Mouse (Mus musculus) embryonic facial prominence, embryonic 12.5 days (tissue): Measurements from ENCODE around the gene Ncapg. TPM values are rescaled to one million over a fixed set of nuclear protein-coding genes. Genes with fewer than 3 reads are reported as not detected.
"Not testable (repeated sequence)": the region's sequence is repeated elsewhere in the genome, so short reads cannot be mapped to it uniquely, and the experiment has no call there.

Experiments used
- ATAC-seq: fragments of 200-750 bp; cut with Nextera tagmentation; 2 replicates; pipeline ENCODE4 v1.8.0; 2017; ENCODE audit not compliant: insufficient number of reproducible peaks, insufficient read depth, low FRiP score, low TSS enrichment
- H3K27ac ChIP-seq: fragments of 300-500 bp; sonication (generic); 2 replicates; pipeline ENCODE4 v1.5.1; 2016; ENCODE audit warnings: mild to moderate bottlenecking
- H3K27me3 ChIP-seq: fragments of 300-500 bp; sonication (generic); 2 replicates; pipeline ENCODE4 v1.6.1; 2016; ENCODE audit warnings: mild to moderate bottlenecking, moderate library complexity
- H3K36me3 ChIP-seq: fragments of 300-500 bp; sonication (generic); 2 replicates; pipeline ENCODE4 v1.6.1; 2016; ENCODE audit warnings: mild to moderate bottlenecking
- H3K4me1 ChIP-seq: fragments of 300-500 bp; sonication (generic); 2 replicates; pipeline ENCODE4 v1.6.1; 2016
- H3K4me2 ChIP-seq: fragments of 300-500 bp; sonication (generic); replicated peaks from 2 replicates; pipeline ENCODE4 v1.6.1; 2016; ENCODE audit warnings: mild to moderate bottlenecking, moderate library complexity
- H3K4me3 ChIP-seq: fragments of 300-500 bp; sonication (generic); 2 replicates; pipeline ENCODE4 v1.5.1; 2016; ENCODE audit warnings: mild to moderate bottlenecking
- H3K9ac ChIP-seq: fragments of 300-500 bp; sonication (generic); 2 replicates; pipeline ENCODE4 v1.6.1; 2016; ENCODE audit warnings: mild to moderate bottlenecking, moderate library complexity
- H3K9me3 ChIP-seq: fragments of 300-500 bp; sonication (generic); 2 replicates; pipeline ENCODE4 v1.6.1; 2016; ENCODE audit warnings: mild to moderate bottlenecking, moderate library complexity
- WGBS: fragments of 180-500 bp; shearing (Covaris S2); methylation state at CpG from one replicate; pipeline ENCODE4 v1.1.7; 2016; 5-methylcytosine and 5-hydroxymethylcytosine counted together
- polyA plus RNA-seq: library from polyadenylated mRNA; unstranded; fragments of >200 nt; fragmentation: Nextera tagmentation; extraction: Ambion mirVana; gene quantifications from 2 replicates; pipeline ENCODE4 v1.2.1, GENCODE M21; 2016

Ncapg gene
- polyA plus RNA-seq = 56.8 and 58.3 TPM in 2 replicates

- Histone ChIP-seq H3K27ac (peak within 1 kb of the TSS; percentile 89), H3K4me3 (peak within 1 kb of the TSS; percentile 82), H3K36me3 (no peaks in the 10 kb centered on the region), H3K9me3 (no peaks in the 10 kb centered on the region), H3K4me2 (peak within 1 kb of the TSS; percentile 77), H3K4me1 (peaks cover 6% of the 10 kb centered on the region), H3K9ac (peak within 1 kb of the TSS; percentile 79), H3K27me3 (no peaks in the 10 kb centered on the region)
- WGBS = under 1% methylated on average over 66 of the region's 66 CpGs
- ATAC-seq = peak; percentile 100
Observed at GRCm38 (mm10) chr5:45669598-45670279, at the start of gene Ncapg. Gene Ncapg, plus strand, starts transcription at chr5:45669919.

GRCm38 (mm10) chr5:45621511-45621910 is 48.2 kb upstream of the Ncapg start:
- 35% methylated on average over 3 of the region's 3 CpGs for WGBS
- ATAC-seq = no peak
- Histone ChIP-seq H3K9me3 (peaks cover 7% of the 10 kb centered on the region; the same call in 1 of the 2 replicates), H3K4me1 (no peaks in the 10 kb centered on the region), H3K27ac (no peak overlapping the region), H3K27me3 (no peaks in the 10 kb centered on the region), H3K9ac (no peak overlapping the region), H3K4me2 (no peak overlapping the region), H3K36me3 (no peaks in the 10 kb centered on the region), H3K4me3 (no peak overlapping the region)

- no peaks in the 10 kb centered on the region for H3K36me3 ChIP-seq
- no peak overlapping the region for H3K4me2 ChIP-seq
- no peak overlapping the region for H3K4me3 ChIP-seq
- ATAC-seq = no peak
- H3K9ac ChIP-seq = no peak overlapping the region
- H3K9me3 ChIP-seq = peaks cover 7% of the 10 kb centered on the region; the same call in 1 of the 2 replicates
- H3K27me3 ChIP-seq = no peaks in the 10 kb centered on the region
- 71% methylated on average over 1 of the region's 1 CpGs for WGBS
- no peaks in the 10 kb centered on the region for H3K4me1 ChIP-seq
- no peak overlapping the region for H3K27ac ChIP-seq
Observed at GRCm38 (mm10) chr5:45627771-45628170, 41.9 kb upstream of the Ncapg start.

- H3K9me3 ChIP-seq = peaks cover 7% of the 10 kb centered on the region; the same call in 1 of the 2 replicates
- H3K27ac ChIP-seq = no peak overlapping the region
- H3K4me3 ChIP-seq = no peak overlapping the region
- H3K4me2 ChIP-seq = no peak overlapping the region
- no peaks in the 10 kb centered on the region for H3K36me3 ChIP-seq
- ATAC-seq = no peak
- H3K4me1 ChIP-seq = no peaks in the 10 kb centered on the region
- H3K27me3 ChIP-seq = no peaks in the 10 kb centered on the region
- no peak overlapping the region for H3K9ac ChIP-seq
Observed at GRCm38 (mm10) chr5:45629470-45629869, 40.2 kb upstream of the Ncapg start.

- H3K9me3 ChIP-seq = no peaks in the 10 kb centered on the region
- H3K4me2 ChIP-seq = peak overlapping the region; percentile 96
- no peak overlapping the region for H3K27ac ChIP-seq
- peaks cover 5% of the 10 kb centered on the region; the same call in 1 of the 2 replicates for H3K27me3 ChIP-seq
- H3K36me3 ChIP-seq = no peaks in the 10 kb centered on the region
- no peaks in the 10 kb centered on the region for H3K4me1 ChIP-seq
- H3K9ac ChIP-seq = no peak overlapping the region
- WGBS = 55% methylated on average over 3 of the region's 3 CpGs
- no peak for ATAC-seq
- H3K4me3 ChIP-seq = no peak overlapping the region; the same call in 1 of the 2 replicates
Observed at GRCm38 (mm10) chr5:45638378-45638777, 31.3 kb upstream of the Ncapg start.

- H3K4me3 ChIP-seq = peak within 1 kb of the TSS; percentile 58
- no peaks in the 10 kb centered on the region for H3K36me3 ChIP-seq
- H3K4me1 ChIP-seq = no peaks in the 10 kb centered on the region
- H3K27me3 ChIP-seq = peaks cover 5% of the 10 kb centered on the region; the same call in 1 of the 2 replicates
- no peaks in the 10 kb centered on the region for H3K9me3 ChIP-seq
- peak within 1 kb of the TSS; percentile 96 for H3K4me2 ChIP-seq
- ATAC-seq = peak; percentile 75
- 1% methylated on average over 48 of the region's 48 CpGs for WGBS
- peak within 1 kb of the TSS; percentile 47 for H3K9ac ChIP-seq
- H3K27ac ChIP-seq = no peak within 1 kb of the TSS
Observed at GRCm38 (mm10) chr5:45638806-45639714, 30.7 kb upstream of the Ncapg start, which contains the start of gene Fam184b. Gene Fam184b, minus strand, starts transcription at chr5:45639614.

GRCm38 (mm10) chr5:45639715-45640092 is 30.0 kb upstream of the Ncapg start:
- H3K27me3 ChIP-seq = peaks cover 5% of the 10 kb centered on the region; the same call in 1 of the 2 replicates
- no peaks in the 10 kb centered on the region for H3K9me3 ChIP-seq
- H3K4me2 ChIP-seq = peak overlapping the region; percentile 96
- WGBS = 3% methylated on average over 8 of the region's 8 CpGs
- ATAC-seq = no peak
- H3K27ac ChIP-seq = no peak overlapping the region
- H3K4me1 ChIP-seq = no peaks in the 10 kb centered on the region
- no peaks in the 10 kb centered on the region for H3K36me3 ChIP-seq
- H3K9ac ChIP-seq = peak overlapping the region; percentile 47; the same call in 1 of the 2 replicates
- H3K4me3 ChIP-seq = peak overlapping the region; percentile 58

- H3K9ac ChIP-seq = no peak overlapping the region
- H3K4me1 ChIP-seq = no peaks in the 10 kb centered on the region
- H3K27ac ChIP-seq = no peak overlapping the region
- no peak overlapping the region for H3K4me3 ChIP-seq
- WGBS = 91% methylated on average over 2 of the region's 2 CpGs
- no peaks in the 10 kb centered on the region for H3K27me3 ChIP-seq
- no peaks in the 10 kb centered on the region for H3K9me3 ChIP-seq
- no peak overlapping the region for H3K4me2 ChIP-seq
- H3K36me3 ChIP-seq = no peaks in the 10 kb centered on the region
- ATAC-seq = no peak
Observed at GRCm38 (mm10) chr5:45651026-45651703, 18.6 kb upstream of the Ncapg start.

- ATAC-seq, H3K36me3 ChIP-seq, H3K4me3 ChIP-seq, H3K4me1 ChIP-seq, H3K27ac ChIP-seq, H3K9me3 ChIP-seq, H3K9ac ChIP-seq, H3K4me2 ChIP-seq, H3K27me3 ChIP-seq: not testable (repeated sequence)
- WGBS = 95% methylated on average over 13 of the region's 13 CpGs
Observed at GRCm38 (mm10) chr5:45658406-45658805, 11.3 kb upstream of the Ncapg start.

- Histone ChIP-seq H3K4me2 (peak overlapping the region; percentile 71; the same call in 1 of the 2 replicates), H3K9me3 (no peaks in the 10 kb centered on the region), H3K4me1 (peaks cover 6% of the 10 kb centered on the region), H3K27me3 (no peaks in the 10 kb centered on the region), H3K36me3 (no peaks in the 10 kb centered on the region), H3K27ac (no peak overlapping the region), H3K4me3 (no peak overlapping the region; the same call in 1 of the 2 replicates), H3K9ac (no peak overlapping the region)
- WGBS = 21% methylated on average over 3 of the region's 3 CpGs
- no peak for ATAC-seq
Observed at GRCm38 (mm10) chr5:45668324-45668723, 1.4 kb upstream of the Ncapg start.

GRCm38 (mm10) chr5:45668831-45669230 is 888 bp upstream of the Ncapg start:
- H3K36me3 ChIP-seq = no peaks in the 10 kb centered on the region
- 6% methylated on average over 3 of the region's 3 CpGs for WGBS
- ATAC-seq = no peak

More at GRCm38 (mm10) chr5:45668831-45669230, 888 bp upstream of the Ncapg start:
- Histone ChIP-seq H3K9me3 (no peaks in the 10 kb centered on the region), H3K4me2 (peak overlapping the region; percentile 71), H3K4me1 (peaks cover 6% of the 10 kb centered on the region), H3K27ac (peak overlapping the region; percentile 86), H3K27me3 (no peaks in the 10 kb centered on the region), H3K9ac (peak overlapping the region; percentile 79), H3K4me3 (peak overlapping the region; percentile 82)
